Mouse (Mus musculus): ENCODE measurements around the gene Dpp7. TPM values are rescaled to one million over a fixed set of nuclear protein-coding genes. Genes with fewer than 3 reads are reported as not detected.

The Dpp7 gene
- polyA plus RNA-seq, 1 experiment, result 0.24 TPM

- H3K4me3 ChIP-seq (replicated peaks), result peak within 1 kb of the TSS; percentile 89
- H3K27me3 ChIP-seq (ENCODE audit: control insufficient read depth), result peaks cover 8% of the 10 kb centered on the region
- H3K4me1 ChIP-seq (ENCODE audit: control insufficient read depth), result peaks cover 83% of the 10 kb centered on the region
- H3K9me3 ChIP-seq (ENCODE audit: control insufficient read depth, low read length), result no peaks in the 10 kb centered on the region
- peaks cover 35% of the 10 kb centered on the region for H3K36me3 ChIP-seq (ENCODE audit: control insufficient read depth)
- TF ChIP-seq TAL1 (IDR thresholded peaks at IDR 0.05; ENCODE audit: low read length) (no peak), GATA1 (IDR thresholded peaks at IDR 0.05; ENCODE audit: low read length) (no peak)
Observed at GRCm38 (mm10) chr2:25371764-25372643, 15.8 kb upstream of the Dpp7 start, which contains the start of gene Sapcd2. Sapcd2 (plus strand) TSS chr2:25372321.

DNA sequence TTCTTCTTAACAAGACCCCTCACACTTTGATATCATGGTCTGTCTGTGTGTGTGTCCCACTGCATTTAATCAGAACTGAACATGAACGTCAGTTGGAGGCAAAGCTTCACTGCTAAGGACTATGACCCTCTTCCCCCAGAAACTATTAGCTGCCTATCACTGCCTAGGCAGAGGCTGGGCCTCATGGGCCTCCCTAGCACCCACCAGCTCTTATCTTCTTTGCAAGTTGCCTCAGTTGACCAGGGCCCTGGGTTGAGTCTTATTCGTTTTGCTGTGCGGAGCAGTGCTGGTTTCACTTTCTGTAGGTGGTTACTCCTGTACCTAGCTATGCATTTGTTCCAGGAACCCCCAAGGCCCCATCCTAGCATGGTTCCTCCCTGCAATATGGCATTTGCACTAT lies 13.8 kb upstream of the Dpp7 start:
- H3K4me1 ChIP-seq (ENCODE audit: control insufficient read depth), result peaks cover 73% of the 10 kb centered on the region
- H3K27me3 ChIP-seq (ENCODE audit: control insufficient read depth), result peaks cover 26% of the 10 kb centered on the region
- H3K36me3 ChIP-seq (ENCODE audit: control insufficient read depth), result peaks cover 15% of the 10 kb centered on the region
- TF ChIP-seq TAL1 (IDR thresholded peaks at IDR 0.05; ENCODE audit: low read length) (no peak), GATA1 (IDR thresholded peaks at IDR 0.05; ENCODE audit: low read length) (no peak; the same call in 1 of the 2 replicates)
- H3K4me3 ChIP-seq (replicated peaks), result peak overlapping the region; percentile 52
- H3K9me3 ChIP-seq (ENCODE audit: control insufficient read depth, low read length), result no peaks in the 10 kb centered on the region

DNA sequence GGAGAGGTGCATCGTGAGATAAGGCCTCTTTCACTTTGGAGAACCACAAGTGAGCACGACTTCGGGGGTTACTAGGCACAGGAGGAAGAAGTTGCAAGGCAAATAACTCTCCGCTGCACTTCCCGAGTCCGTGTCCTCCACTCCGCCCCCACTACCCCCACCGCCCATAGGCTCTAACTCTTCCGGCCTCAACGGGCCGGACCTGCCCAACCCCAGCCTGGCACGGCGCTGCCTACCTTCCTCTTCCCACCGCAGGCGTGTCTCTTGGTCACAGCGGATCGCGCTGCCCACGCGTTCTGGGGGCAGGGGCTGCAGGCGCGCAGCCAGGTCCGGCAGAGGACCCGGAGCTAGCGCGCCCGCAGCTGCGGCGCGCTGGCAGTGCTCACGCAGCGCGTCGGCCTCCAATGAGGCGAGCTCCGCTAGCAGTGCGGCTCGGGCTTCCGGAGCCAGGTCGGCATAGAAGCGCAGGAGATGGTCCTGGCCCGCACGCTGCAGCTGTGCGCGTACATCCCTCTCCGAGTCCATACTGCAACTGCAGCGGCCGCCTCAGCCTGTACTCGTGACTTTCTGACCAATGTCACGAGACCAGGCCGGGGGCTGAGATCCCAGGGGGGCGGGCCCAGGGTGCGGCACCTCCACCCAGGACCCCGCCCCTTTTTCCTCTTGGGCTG lies 9.1 kb upstream of the Dpp7 start, which contains the start of gene Uap1l1:
Gene Uap1l1, minus strand, starts transcription at position 592 of the 671 bp plus-strand sequence.
- H3K4me1 ChIP-seq (ENCODE audit: control insufficient read depth), result peaks cover 32% of the 10 kb centered on the region
- TF ChIP-seq TAL1 (IDR thresholded peaks at IDR 0.05; ENCODE audit: low read length) (no peak), GATA1 (IDR thresholded peaks at IDR 0.05; ENCODE audit: low read length) (no peak)
- peak within 1 kb of the TSS; percentile 63 for H3K4me3 ChIP-seq (replicated peaks)

GRCm38 (mm10) chr2:25364761-25365090 lies 8.6 kb upstream of the Dpp7 start:
- H3K9me3 ChIP-seq (ENCODE audit: control insufficient read depth, low read length), result no peaks in the 10 kb centered on the region
- TF ChIP-seq TAL1 (IDR thresholded peaks at IDR 0.05; ENCODE audit: low read length), result no peak
- no peak for TF ChIP-seq GATA1 (IDR thresholded peaks at IDR 0.05; ENCODE audit: low read length)
- H3K27me3 ChIP-seq (ENCODE audit: control insufficient read depth), result peaks cover 41% of the 10 kb centered on the region
- peaks cover 27% of the 10 kb centered on the region for H3K4me1 ChIP-seq (ENCODE audit: control insufficient read depth)
- peaks cover 2% of the 10 kb centered on the region for H3K36me3 ChIP-seq (ENCODE audit: control insufficient read depth)
- H3K4me3 ChIP-seq (replicated peaks), result peak overlapping the region; percentile 63

More for the DNA sequence above, 9.1 kb upstream of the Dpp7 start, which contains the start of gene Uap1l1:
- peaks cover 2% of the 10 kb centered on the region for H3K36me3 ChIP-seq (ENCODE audit: control insufficient read depth)
- H3K9me3 ChIP-seq (ENCODE audit: control insufficient read depth, low read length), result no peaks in the 10 kb centered on the region
- peaks cover 41% of the 10 kb centered on the region for H3K27me3 ChIP-seq (ENCODE audit: control insufficient read depth)

DNA sequence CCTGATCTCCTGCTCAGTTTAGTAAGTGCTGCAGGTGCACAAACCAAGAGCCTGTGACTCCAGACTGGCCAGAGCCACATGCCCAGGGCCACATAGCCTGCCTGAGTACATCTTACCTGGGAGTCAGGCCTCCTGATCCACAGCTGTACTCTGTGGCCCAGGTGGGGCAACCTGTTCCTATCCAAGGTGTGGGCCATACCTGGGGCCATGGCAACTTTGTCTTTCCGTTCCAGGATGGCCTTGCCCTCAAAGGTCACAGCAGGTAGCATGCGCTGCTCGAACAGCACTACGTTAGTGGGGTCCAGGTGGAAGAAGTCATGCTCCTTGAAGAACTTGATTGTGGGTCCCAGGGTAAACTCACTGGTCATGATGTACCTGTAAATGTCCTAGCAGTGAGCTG lies 8.2 kb upstream of the Dpp7 start:
- TF ChIP-seq GATA1 (IDR thresholded peaks at IDR 0.05; ENCODE audit: low read length) (no peak), TAL1 (IDR thresholded peaks at IDR 0.05; ENCODE audit: low read length) (no peak)
- Histone ChIP-seq H3K9me3 (ENCODE audit: control insufficient read depth, low read length) (no peaks in the 10 kb centered on the region), H3K4me1 (ENCODE audit: control insufficient read depth) (peaks cover 23% of the 10 kb centered on the region), H3K27me3 (ENCODE audit: control insufficient read depth) (peaks cover 41% of the 10 kb centered on the region), H3K4me3 (replicated peaks) (peak overlapping the region; percentile 63), H3K36me3 (ENCODE audit: control insufficient read depth) (peaks cover 2% of the 10 kb centered on the region)

DNA sequence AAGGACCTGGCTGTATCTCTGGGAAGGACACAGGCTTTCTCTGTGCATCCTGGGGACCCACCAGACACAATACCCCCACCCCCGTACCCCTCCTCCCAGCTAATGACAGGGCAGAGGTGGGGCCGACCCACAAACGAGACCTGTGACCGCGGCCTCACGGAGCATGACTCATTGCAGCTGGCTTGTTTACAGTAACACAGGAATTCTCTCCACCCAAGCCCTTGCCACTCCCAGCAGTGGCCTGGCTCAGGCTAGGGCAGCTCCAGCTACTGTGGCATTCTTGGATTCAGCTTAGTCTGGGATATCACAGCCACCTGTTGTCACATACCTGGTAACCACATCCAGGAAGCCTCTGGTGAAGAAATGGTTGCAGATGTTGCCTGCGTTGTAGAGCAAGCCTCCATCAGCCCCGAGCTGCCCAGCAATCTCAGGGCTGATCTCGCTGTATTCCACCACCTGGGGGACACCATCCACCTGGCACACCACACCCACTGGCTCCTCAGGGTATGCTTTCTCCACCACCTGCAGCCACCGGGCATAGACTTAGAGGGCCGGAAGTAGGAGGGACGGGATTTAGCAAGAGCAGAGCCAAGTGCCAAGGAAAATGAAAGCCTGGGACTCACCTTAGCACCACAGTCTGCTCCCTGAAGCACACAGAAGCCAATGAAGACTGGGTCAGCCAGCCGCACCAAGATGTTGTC lies 7.5 kb upstream of the Dpp7 start:
- Histone ChIP-seq H3K27me3 (ENCODE audit: control insufficient read depth) (peaks cover 41% of the 10 kb centered on the region), H3K4me1 (ENCODE audit: control insufficient read depth) (peaks cover 19% of the 10 kb centered on the region), H3K9me3 (ENCODE audit: control insufficient read depth, low read length) (no peaks in the 10 kb centered on the region), H3K36me3 (ENCODE audit: control insufficient read depth) (peaks cover 2% of the 10 kb centered on the region), H3K4me3 (replicated peaks) (no peak overlapping the region)
- no peak for TF ChIP-seq GATA1 (IDR thresholded peaks at IDR 0.05; ENCODE audit: low read length)
- TF ChIP-seq TAL1 (IDR thresholded peaks at IDR 0.05; ENCODE audit: low read length), result no peak

DNA sequence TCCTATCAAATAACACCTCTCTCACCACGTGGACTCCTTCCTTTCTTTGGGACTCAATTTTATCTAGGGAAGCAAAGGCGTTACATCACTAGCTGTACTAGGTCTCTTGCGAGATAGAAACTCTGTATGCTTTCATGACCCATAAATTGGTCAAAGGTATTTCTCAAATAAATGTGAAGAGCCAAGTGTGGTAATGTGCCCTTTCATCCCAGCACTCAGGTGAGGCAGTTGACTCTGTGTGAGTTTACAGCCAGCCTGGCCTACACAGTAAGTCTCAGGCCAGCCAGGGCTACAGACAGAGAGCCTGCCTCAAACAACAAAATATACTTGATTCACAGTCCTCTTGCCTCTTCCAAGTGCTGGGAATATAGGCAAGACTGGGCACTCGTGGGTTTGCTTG lies 3.7 kb upstream of the Dpp7 start:
- Histone ChIP-seq H3K27me3 (ENCODE audit: control insufficient read depth) (peaks cover 14% of the 10 kb centered on the region), H3K36me3 (ENCODE audit: control insufficient read depth) (peaks cover 6% of the 10 kb centered on the region), H3K9me3 (ENCODE audit: control insufficient read depth, low read length) (no peaks in the 10 kb centered on the region), H3K4me1 (ENCODE audit: control insufficient read depth) (peaks cover 26% of the 10 kb centered on the region), H3K4me3 (replicated peaks) (no peak overlapping the region)
- TF ChIP-seq GATA1 (IDR thresholded peaks at IDR 0.05; ENCODE audit: low read length) (no peak), TAL1 (IDR thresholded peaks at IDR 0.05; ENCODE audit: low read length) (no peak)

DNA sequence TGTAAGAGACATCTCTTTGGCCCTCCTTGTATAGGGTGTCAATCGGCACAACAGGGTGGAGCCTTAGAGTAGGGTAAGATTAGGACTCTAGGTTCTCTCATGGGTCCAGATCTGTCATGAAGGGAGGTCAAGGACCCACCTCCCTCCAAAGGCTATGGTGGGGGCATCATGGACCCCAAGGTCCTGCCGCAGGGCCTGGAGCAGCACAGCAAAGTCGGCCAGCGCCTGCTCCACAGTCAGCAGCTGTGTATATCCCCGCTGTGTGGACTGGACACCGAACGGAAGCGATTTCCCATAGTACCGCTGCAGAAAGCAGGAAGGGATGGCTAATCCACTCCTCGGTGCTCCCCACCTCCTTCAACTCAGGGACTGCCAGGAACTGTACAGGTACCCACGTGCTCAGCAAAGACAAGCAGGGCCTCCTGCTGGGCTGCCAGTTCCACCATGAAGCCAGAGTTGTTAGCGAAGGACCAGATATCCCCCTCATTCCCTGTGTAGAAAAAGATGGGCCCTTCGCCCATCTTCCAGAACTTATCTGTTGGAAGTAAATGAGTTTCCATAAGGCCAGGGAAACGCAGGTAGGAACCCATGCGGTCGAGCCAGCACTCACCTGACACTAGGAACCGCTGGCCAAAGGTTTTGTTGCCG lies 616 bp downstream of the Dpp7 start:
- peaks cover 43% of the 10 kb centered on the region for H3K36me3 ChIP-seq (ENCODE audit: control insufficient read depth)
- H3K27me3 ChIP-seq (ENCODE audit: control insufficient read depth), result no peaks in the 10 kb centered on the region

More for the DNA sequence above, 616 bp downstream of the Dpp7 start:
- Histone ChIP-seq H3K4me1 (ENCODE audit: control insufficient read depth) (peaks cover 27% of the 10 kb centered on the region), H3K4me3 (replicated peaks) (peak overlapping the region; percentile 77), H3K9me3 (ENCODE audit: control insufficient read depth, low read length) (no peaks in the 10 kb centered on the region)
- TF ChIP-seq TAL1 (IDR thresholded peaks at IDR 0.05; ENCODE audit: low read length) (no peak), GATA1 (IDR thresholded peaks at IDR 0.05; ENCODE audit: low read length) (no peak)

All from erythroblast, embryonic 14.5 days (primary cell).